Mouse (Mus musculus): Measurements from ENCODE around the gene Rgcc.

GRCm38 (mm10) chr14:79299796-79300195 lies 1.6 kb downstream of the Rgcc start:
- no peak for TF ChIP-seq CTCF (conservative IDR thresholded peaks at IDR 0.05; ENCODE audit: low read length)
- TF ChIP-seq NANOG (IDR thresholded peaks at IDR 0.05; ENCODE audit: borderline replicate concordance, low read length), result no peak
- no peak for TF ChIP-seq POU5F1 (IDR thresholded peaks at IDR 0.05; ENCODE audit: borderline replicate concordance, low read length)
